Mouse (Mus musculus) heart, adult 2 months (tissue): ENCODE results near the gene Med23. TPM values are rescaled to one million over a fixed set of nuclear protein-coding genes. Genes with fewer than 3 reads are reported as not detected.

Source experiments
- DNase-seq, 2 experiments: peaks; one replicate each; pipeline ENCODE4 v3.0.0; 2021
- H3K27ac ChIP-seq: fragments of 200-600 bp; 2 replicates; pipeline ENCODE4 v1.8.1; 2022
- H3K27me3 ChIP-seq: fragments of 200-500 bp; 2 replicates; pipeline ENCODE4 v1.6.1; 2012; ENCODE audit warnings: mild to moderate bottlenecking, low read length, inconsistent platforms, mixed read lengths; ENCODE audit not compliant: control insufficient read depth, insufficient read depth
- H3K36me3 ChIP-seq: fragments of 200-500 bp; 2 replicates; pipeline ENCODE4 v1.6.1; 2012; ENCODE audit warnings: low read length, inconsistent platforms; ENCODE audit not compliant: control insufficient read depth, insufficient read depth
- H3K4me1 ChIP-seq: fragments of 200-500 bp; 2 replicates; pipeline ENCODE4 v1.6.1; 2011; ENCODE audit warnings: low read length; ENCODE audit not compliant: control insufficient read depth, insufficient read depth
- H3K4me3 ChIP-seq: fragments of 200-600 bp; 2 replicates; pipeline ENCODE4 v1.8.1; 2022
- H3K79me2 ChIP-seq: fragments of 200-500 bp; replicated peaks from 2 replicates; pipeline ENCODE4 v1.6.1; 2012; ENCODE audit warnings: mild to moderate bottlenecking, inconsistent platforms, low read length, moderate library complexity, mixed read lengths; ENCODE audit not compliant: control insufficient read depth, insufficient read depth
- H3K9ac ChIP-seq: fragments of 200-500 bp; 2 replicates; pipeline ENCODE4 v1.6.1; 2012; ENCODE audit warnings: low read depth, mild to moderate bottlenecking, control low read depth, inconsistent platforms, low read length, mixed read lengths
- CTCF ChIP-seq: fragments of 200-600 bp; IDR thresholded peaks from 2 replicates; pipeline ENCODE4 v1.8.1; 2022; ENCODE audit warnings: antibody characterized with exemption, mild to moderate bottlenecking, moderate library complexity
- EP300 ChIP-seq: fragments of 200-500 bp; IDR thresholded peaks from 2 replicates; pipeline ENCODE4 v1.6.1; 2011; ENCODE audit warnings: low read depth, low read length, control low read depth; ENCODE audit not compliant: insufficient read depth
- POLR2A ChIP-seq: fragments of 200-500 bp; IDR thresholded peaks from 2 replicates; pipeline ENCODE4 v1.6.1; 2011; ENCODE audit warnings: mild to moderate bottlenecking, low read depth, low read length, control low read depth; ENCODE audit not compliant: insufficient read depth
- WGBS: fragments of 180-500 bp; shearing (Covaris S2); methylation state at CpG from one replicate; pipeline ENCODE4 v1.1.7; 2018; 5-methylcytosine and 5-hydroxymethylcytosine counted together
- intact Hi-C: fragments of 180-260 bp; cut with DNase I; formaldehyde crosslinking; loops from one replicate; pipeline ENCODE4 v1.15.1; 2025
- long read RNA-seq: library from polyadenylated mRNA; stranded (forward); transcript quantifications from one replicate; pipeline ENCODE4 v2.0.0, GENCODE M21; 2021
- polyA plus RNA-seq: library from polyadenylated mRNA; depleted of rRNA; stranded (reverse); fragments of >200 nt; gene quantifications from 2 replicates; pipeline ENCODE4 v1.2.3, GENCODE M21; 2012; rRNA removed
- total RNA-seq, 2 experiments: library from RNA; stranded (reverse); gene quantifications; 2 replicates each; pipeline ENCODE4 v1.2.3; 2021

Med23 gene
- total RNA-seq = 10 to 100 TPM; 13.5 to 14.4 TPM
- polyA plus RNA-seq = 10.6 and 15.4 TPM in 2 replicates
- long read RNA-seq, full-length matches to known transcripts = 4 of 5 reads
- long read RNA-seq, partial matches to known transcripts = 1 of 5 reads
- long read RNA-seq, other reads (novel, unspliced or antisense) = 0 of 5 reads

- H3K4me1 ChIP-seq = no peaks in the 10 kb centered on the region
- H3K79me2 ChIP-seq = no peaks in the 10 kb centered on the region
- DNase-seq = peak; percentile 97 to 99
- H3K27ac ChIP-seq = peak within 1 kb of the TSS; percentile 86
- H3K4me3 ChIP-seq = peak within 1 kb of the TSS; percentile 70
- WGBS = 1% methylated on average over 36 of the region's 36 CpGs
- peak within 1 kb of the TSS; percentile 72 for H3K9ac ChIP-seq
- no peaks in the 10 kb centered on the region; the same call in 1 of the 2 replicates for H3K36me3 ChIP-seq
- intact Hi-C loops = loop anchor here (5.0 kb wide), 2 partner anchors 73 to 347 kb away; no protein-coding TSS in a partner anchor
- no peaks in the 10 kb centered on the region for H3K27me3 ChIP-seq
- TF ChIP-seq POLR2A = peak; percentile 67
- TF ChIP-seq EP300 = peak; percentile 95
- TF ChIP-seq CTCF = peak; percentile 97
These were observed at the start of gene Med23 for GRCm38 (mm10) chr10:24869760-24870290. Gene Med23 (plus strand): TSS chr10:24869986.

DNA sequence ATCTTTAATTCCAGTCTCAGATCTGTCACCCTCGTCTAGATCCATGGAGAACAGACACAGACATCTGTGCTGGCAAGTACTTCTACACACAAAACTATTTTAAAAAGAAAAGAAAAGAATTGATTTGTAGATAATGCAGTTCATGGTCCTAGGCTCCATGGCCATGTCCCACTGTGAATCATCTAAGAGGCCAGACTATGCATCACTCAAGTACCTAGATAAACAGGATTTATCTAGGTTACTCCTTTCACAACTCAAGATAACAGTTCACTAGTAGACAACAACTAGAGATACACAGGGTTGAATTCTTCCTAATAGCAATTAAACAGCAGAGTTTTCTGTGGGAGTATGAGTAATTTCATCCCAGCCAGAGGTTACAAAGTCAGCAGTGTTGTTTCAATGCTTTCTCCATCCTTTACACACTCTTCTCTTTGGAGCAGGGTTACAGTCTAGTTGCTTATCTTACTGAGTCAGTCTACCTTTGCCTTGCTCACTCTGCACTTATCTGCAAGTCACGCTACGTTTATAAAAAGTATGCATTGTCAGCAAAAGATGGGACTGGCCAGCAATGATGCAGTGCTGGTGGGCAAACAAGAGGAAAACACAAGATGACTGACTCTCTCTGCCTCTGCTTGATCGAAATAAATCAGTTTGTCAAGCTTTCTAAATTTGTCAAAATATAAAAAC lies 47.7 kb upstream of the Med23 start:
- 70% methylated on average over 4 of the region's 4 CpGs for WGBS
- Histone ChIP-seq H3K4me1 (peaks cover 1% of the 10 kb centered on the region; the same call in 1 of the 2 replicates), H3K36me3 (peaks cover 4% of the 10 kb centered on the region; the same call in 1 of the 2 replicates), H3K27ac (no peak overlapping the region), H3K27me3 (no peaks in the 10 kb centered on the region), H3K9ac (no peak overlapping the region), H3K4me3 (no peak overlapping the region), H3K79me2 (no peaks in the 10 kb centered on the region)
- intact Hi-C loops = no loop called here
- no peak for DNase-seq
- TF ChIP-seq CTCF (no peak), EP300 (no peak), POLR2A (no peak)

GRCm38 (mm10) chr10:24822842-24823241 lies 46.9 kb upstream of the Med23 start:
- H3K4me3 ChIP-seq = no peak overlapping the region
- H3K27ac ChIP-seq = peak overlapping the region; percentile 44
- DNase-seq = no peak
- peaks cover 1% of the 10 kb centered on the region; the same call in 1 of the 2 replicates for H3K4me1 ChIP-seq
- H3K27me3 ChIP-seq = no peaks in the 10 kb centered on the region
- peaks cover 4% of the 10 kb centered on the region; the same call in 1 of the 2 replicates for H3K36me3 ChIP-seq
- WGBS = 80% methylated on average over 1 of the region's 1 CpGs
- H3K79me2 ChIP-seq = no peaks in the 10 kb centered on the region
- intact Hi-C loops = no loop called here
- TF ChIP-seq CTCF = no peak
- no peak for TF ChIP-seq POLR2A
- TF ChIP-seq EP300 = no peak
- no peak overlapping the region for H3K9ac ChIP-seq

DNA sequence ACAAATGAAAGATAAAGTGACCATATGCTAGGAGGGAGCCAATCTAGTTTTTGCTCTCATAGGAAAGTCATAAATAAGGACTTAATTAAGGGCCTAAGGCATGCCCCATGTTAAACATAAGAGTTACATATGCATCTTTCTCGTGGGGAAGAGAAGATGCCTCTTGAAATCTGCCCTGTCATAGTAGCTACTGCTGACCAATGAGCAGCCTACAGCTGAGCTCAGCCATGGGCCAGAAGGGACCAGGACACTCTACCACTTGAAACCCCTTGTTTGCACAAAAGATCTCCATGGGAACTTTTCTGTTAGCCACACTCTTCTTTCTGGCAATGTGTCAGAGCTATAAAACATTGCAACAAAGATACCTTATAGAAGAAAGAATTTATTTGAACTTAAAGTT lies 46.5 kb upstream of the Med23 start:
- H3K4me3 ChIP-seq = peak overlapping the region; percentile 4; the same call in 1 of the 2 replicates
- no peak overlapping the region for H3K9ac ChIP-seq
- H3K4me1 ChIP-seq = peaks cover 1% of the 10 kb centered on the region; the same call in 1 of the 2 replicates
- DNase-seq = no peak
- peaks cover 4% of the 10 kb centered on the region; the same call in 1 of the 2 replicates for H3K36me3 ChIP-seq
- intact Hi-C loops = no loop called here
- no peaks in the 10 kb centered on the region for H3K79me2 ChIP-seq
- TF ChIP-seq CTCF (no peak), POLR2A (no peak), EP300 (no peak)
- H3K27me3 ChIP-seq = no peaks in the 10 kb centered on the region
- WGBS = 24% methylated on average over 1 of the region's 1 CpGs
- peak overlapping the region; percentile 44 for H3K27ac ChIP-seq

- intact Hi-C loops = no loop called here
- Histone ChIP-seq H3K4me1 (peaks cover 1% of the 10 kb centered on the region; the same call in 1 of the 2 replicates), H3K27me3 (no peaks in the 10 kb centered on the region), H3K9ac (no peak overlapping the region), H3K79me2 (no peaks in the 10 kb centered on the region), H3K4me3 (peak overlapping the region; percentile 29), H3K36me3 (peaks cover 4% of the 10 kb centered on the region; the same call in 1 of the 2 replicates), H3K27ac (peak overlapping the region; percentile 44)
- 33% methylated on average over 16 of the region's 16 CpGs for WGBS
- DNase-seq = peak in 1 of 2 experiments; percentile 31
- TF ChIP-seq CTCF (no peak), POLR2A (peak; percentile 55)
These were observed 45.9 kb upstream of the Med23 start for GRCm38 (mm10) chr10:24823697-24824535.
